7 mouse cellular contexts compared by ENCODE assay signal in genomic region chr13:5862003-5862625, GRCm38 (mm10). TPM values are rescaled to one million over a fixed set of nuclear protein-coding genes. Genes with fewer than 3 reads are reported as not detected.
DNase-seq lines count a peak whose midpoint lies in the region; ATAC-seq lines count a peak whose summit lies in the region.

No protein-coding gene starts in this region.

- H3K9ac ChIP-seq in embryonic facial prominence, embryonic 11.5 days (replicated peaks; ENCODE audit: low read length): peak overlapping the region; percentile 66
- H3K9ac ChIP-seq in stomach, embryonic 16.5 days (ENCODE audit: low read length): peak overlapping the region; percentile 92

- no peaks in the 10 kb centered on the region for H3K9me3 ChIP-seq in embryonic facial prominence, embryonic 11.5 days (replicated peaks; ENCODE audit: control insufficient read depth, low read length)
- no peaks in the 10 kb centered on the region for H3K9me3 ChIP-seq in stomach, embryonic 16.5 days (replicated peaks; ENCODE audit: control insufficient read depth, low read length)

- DNase-seq in CD8-positive naive resting alpha-beta T cell, adult 2 months (ENCODE audit: low read depth in 2 of 2, low spot score in 2 of 2): peak; percentile 43 to 64
- DNase-seq in ZHBTc4 (ENCODE audit: low read depth, low spot score): peak; percentile 33
- DNase-seq in embryonic facial prominence, embryonic 11.5 days (ENCODE audit: low spot score): peak; percentile 58
- peak; percentile 56 to 67 for DNase-seq in heart, postnatal 36 days
- DNase-seq in layer of hippocampus, adult 9-11 months: peak; percentile 44
- DNase-seq in lung, postnatal 36 days: peak; percentile 83

- H3K27me3 ChIP-seq in embryonic facial prominence, embryonic 11.5 days (ENCODE audit: control insufficient read depth, insufficient read depth, low read length): no peaks in the 10 kb centered on the region
- no peaks in the 10 kb centered on the region for H3K27me3 ChIP-seq in stomach, embryonic 16.5 days (ENCODE audit: control insufficient read depth, insufficient read depth, low read length)

- under 1% methylated on average over 20 of the region's 20 CpGs for WGBS in embryonic facial prominence, embryonic 11.5 days
- WGBS in stomach, embryonic 16.5 days: under 1% methylated on average over 20 of the region's 20 CpGs

- no peaks in the 10 kb centered on the region for H3K4me1 ChIP-seq in embryonic facial prominence, embryonic 11.5 days (ENCODE audit: control insufficient read depth, insufficient read depth, low read length)
- H3K4me1 ChIP-seq in stomach, embryonic 16.5 days (ENCODE audit: control insufficient read depth, insufficient read depth, low read length): peaks cover 17% of the 10 kb centered on the region

- ATAC-seq in embryonic facial prominence, embryonic 11.5 days (replicated peaks; ENCODE audit: insufficient number of reproducible peaks, low FRiP score, low TSS enrichment, low read depth): no peak
- no peak for ATAC-seq in stomach, embryonic 16.5 days (ENCODE audit: insufficient read depth, low FRiP score)

- H3K27ac ChIP-seq in embryonic facial prominence, embryonic 11.5 days (replicated peaks; ENCODE audit: low read depth, low read length): peak overlapping the region; percentile 83
- peak overlapping the region; percentile 99 for H3K27ac ChIP-seq in stomach, embryonic 16.5 days (ENCODE audit: low read length)

- intact Hi-C loops in heart, postnatal 36 days (cut with DNase I): loop anchor here (2.0 to 5.0 kb wide), 9 partner anchors 150 to 1195 kb away; no protein-coding TSS in a partner anchor

- H3K4me2 ChIP-seq in embryonic facial prominence, embryonic 11.5 days (ENCODE audit: low read depth, low read length): peak overlapping the region; percentile 57
- peak overlapping the region; percentile 66 for H3K4me2 ChIP-seq in stomach, embryonic 16.5 days (ENCODE audit: low read depth, low read length)

- peaks cover 4% of the 10 kb centered on the region for H3K36me3 ChIP-seq in embryonic facial prominence, embryonic 11.5 days (replicated peaks; ENCODE audit: control insufficient read depth, insufficient read depth, low read depth, low read length)
- H3K36me3 ChIP-seq in stomach, embryonic 16.5 days (ENCODE audit: control insufficient read depth, insufficient read depth, low read length): peaks cover 10% of the 10 kb centered on the region; the same call in 1 of the 2 replicates

- peak overlapping the region; percentile 61 for H3K4me3 ChIP-seq in embryonic facial prominence, embryonic 11.5 days (ENCODE audit: low read depth, low read length)
- peak overlapping the region; percentile 89 for H3K4me3 ChIP-seq in stomach, embryonic 16.5 days (replicated peaks; ENCODE audit: low read length)

RNA-seq across cellular contexts. Expression of gene Klf6, which starts 0.8 kb away (rescaled TPM):
- polyA plus RNA-seq in embryonic facial prominence, embryonic 11.5 days (2014; fragmentation: Nextera tagmentation; extraction: Ambion mirVana): 43.6 and 55.5 TPM in 2 replicates
- 10 to 100 TPM; 52.0 to 65.6 TPM for total RNA-seq in heart, postnatal 36 days (2021)
- polyA plus RNA-seq in stomach, embryonic 16.5 days (2015; fragmentation: Nextera tagmentation; extraction: Ambion mirVana): 99.4 and 107 TPM in 2 replicates

Comparison
In these comparisons a context has a peak if more than half of its experiments do, and no peak if none do; other contexts are left out.
1. DNase-seq: peak in every context shown above with its lines; median percentile 83 in lung, postnatal 36 days; 62 in heart, postnatal 36 days; 58 in embryonic facial prominence, embryonic 11.5 days; 54 in CD8-positive naive resting alpha-beta T cell, adult 2 months; 44 in layer of hippocampus, adult 9-11 months; 33 in ZHBTc4.